Mouse (Mus musculus) brain, embryonic 18.5 days (tissue): ENCODE data around the gene Mrps17.

Source experiments
- DNase-seq: peaks from one replicate; pipeline ENCODE4 v3.0.0-alpha.2; 2012; ENCODE audit warnings: low read depth, low spot score

Gene Mrps17

GRCm38 (mm10) chr5:129740976-129741375 lies 25.7 kb downstream of the Mrps17 start:
- DNase-seq = no peak

GRCm38 (mm10) chr5:129742903-129743488 lies 27.7 kb downstream of the Mrps17 start:
- DNase-seq = no peak

GRCm38 (mm10) chr5:129744050-129744449 lies 28.8 kb downstream of the Mrps17 start:
- DNase-seq = no peak

GRCm38 (mm10) chr5:129756886-129757285 lies 41.6 kb downstream of the Mrps17 start:
- no peak for DNase-seq

GRCm38 (mm10) chr5:129759929-129760480 lies 44.7 kb downstream of the Mrps17 start:
- DNase-seq = no peak

- DNase-seq = peak; percentile 59
Measured at GRCm38 (mm10) chr5:129761865-129762540, 46.7 kb downstream of the Mrps17 start.

GRCm38 (mm10) chr5:129770443-129771355 lies 55.4 kb downstream of the Mrps17 start:
- no peak for DNase-seq
